Mouse (Mus musculus) monocyte, adult 59 days (primary cell): Measurements from ENCODE around the gene Syndig1. TPM values are rescaled to one million over a fixed set of nuclear protein-coding genes. Genes with fewer than 3 reads are reported as not detected.

Experiments
- total RNA-seq, 2 experiments: library from RNA; stranded (reverse); gene quantifications; one replicate each; pipeline ENCODE4 v1.2.4; 2023

The Syndig1 gene
- not detected for total RNA-seq

GRCm38 (mm10) chr2:149828911-149829310 lies at the start of gene Syndig1:
TSS of gene Syndig1 (plus strand) at chr2:149829211.

GRCm38 (mm10) chr2:149830536-149831458 lies 1.8 kb downstream of the Syndig1 start, which contains the start of gene C530025M09Rik:
TSS of gene C530025M09Rik (minus strand) at chr2:149831213.

Other genes starting within 250 kb of the Syndig1 start
- gene C530025M09Rik, start 2.0 kb downstream of the Syndig1 start, total RNA-seq = not detected